Mouse (Mus musculus): ENCODE measurements at regions not wholly inside any gene's neighbourhood (a gene's known extent, or its start where the extent isn't known, plus 50 kb on each side); places are given as distances from the start of the nearest gene placed in this dataset.
"Not testable (repeated sequence)": the region's sequence is repeated elsewhere in the genome, so short reads cannot be mapped to it uniquely, and the experiment has no call there.

DNA sequence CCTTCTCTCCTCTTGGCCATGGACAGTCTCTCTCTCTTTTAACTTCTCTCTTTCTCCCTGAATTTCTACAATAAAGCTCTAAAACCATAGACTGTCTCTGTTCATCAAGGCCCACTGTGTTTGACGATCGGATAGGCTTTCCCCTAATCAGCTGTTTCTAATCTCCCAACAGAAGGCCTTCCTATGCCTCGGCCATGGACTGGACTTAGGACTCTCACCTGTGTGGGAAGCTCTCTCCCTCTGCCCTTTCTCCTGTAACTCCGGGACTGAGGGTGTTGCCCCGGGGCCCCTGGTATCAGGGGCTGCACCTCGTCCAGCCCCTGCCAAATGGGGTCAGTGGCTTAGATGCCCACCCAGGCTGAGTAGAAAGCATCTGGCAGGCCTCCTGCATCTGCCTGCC is 713.0 kb downstream of the Rapgef2 start:
- no peak for DNase-seq (ENCODE audit: low spot score)

DNA sequence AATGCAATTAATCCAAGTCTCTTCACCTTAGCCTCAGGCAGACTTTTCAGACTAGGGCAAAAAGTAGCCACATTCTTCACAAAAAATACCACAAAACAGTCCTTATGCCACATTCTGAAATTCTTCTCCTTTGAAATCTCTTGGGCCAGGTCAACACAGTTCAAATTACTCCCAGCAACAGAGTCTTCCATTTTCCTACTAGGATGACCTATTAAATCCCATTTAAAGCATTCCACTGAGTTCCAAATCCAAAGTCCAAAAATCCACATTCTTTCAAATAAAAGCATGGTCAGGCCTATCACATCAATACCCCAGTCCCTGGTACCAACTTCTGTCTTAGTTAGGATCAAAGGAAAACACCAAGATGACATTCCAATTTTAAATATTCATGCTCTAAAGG is 721.4 kb downstream of the Rapgef2 start:
- not testable (repeated sequence) for DNase-seq (ENCODE audit: low spot score)

Data from testis, postnatal 14 days (tissue).